Mouse (Mus musculus): Measurements from ENCODE around the gene Slc25a13. TPM values are rescaled to one million over a fixed set of nuclear protein-coding genes. Genes with fewer than 3 reads are reported as not detected.
"Not testable (repeated sequence)": the region's sequence is repeated elsewhere in the genome, so short reads cannot be mapped to it uniquely, and the experiment has no call there.

Gene Slc25a13
- total and polyA plus RNA-seq, 2 experiments from 2014 or later: 59.6 to 83.1 TPM

DNA sequence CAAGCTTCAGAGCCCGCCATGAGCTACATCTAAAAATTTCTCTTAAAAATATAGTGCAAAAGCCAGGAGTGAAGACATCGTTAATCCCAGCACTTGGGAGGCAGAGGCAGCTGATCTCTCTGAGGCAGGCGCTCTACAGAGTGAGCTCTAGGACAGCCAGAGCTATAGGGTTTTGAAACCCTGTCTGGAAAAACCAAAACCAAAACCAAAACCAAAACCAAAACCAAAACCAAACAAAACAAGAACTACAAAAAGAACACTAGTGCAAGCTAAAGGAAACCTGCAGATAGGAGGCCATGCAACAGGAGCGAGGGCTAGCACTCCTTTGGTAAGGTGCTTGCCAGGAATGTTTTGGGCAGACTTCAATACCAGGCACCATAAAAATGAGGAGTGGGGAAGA is 30.5 kb downstream of the Slc25a13 start:
- Histone ChIP-seq H3K27me3 (ENCODE audit: control insufficient read depth, insufficient read depth, low read length) (no peaks in the 10 kb centered on the region), H3K9ac (replicated peaks; ENCODE audit: low read depth, low read length) (no peak overlapping the region), H3K4me1 (ENCODE audit: control insufficient read depth, insufficient read depth) (no peaks in the 10 kb centered on the region), H3K4me3 (ENCODE audit: low read depth, low read length) (no peak overlapping the region), H3K9me3 (replicated peaks; ENCODE audit: control insufficient read depth, low read length) (no peaks in the 10 kb centered on the region), H3K27ac (ENCODE audit: low read depth) (peak overlapping the region; percentile 39), H3K36me3 (replicated peaks; ENCODE audit: control insufficient read depth, insufficient read depth, low read length) (peaks cover 7% of the 10 kb centered on the region; the same call in 1 of the 2 replicates), H3K4me2 (ENCODE audit: low read depth, low read length) (no peak overlapping the region)
- TF ChIP-seq CTCF (IDR thresholded peaks at IDR 0.05; ENCODE audit: low read depth): no peak
- no peak for TF ChIP-seq EP300 (IDR thresholded peaks at IDR 0.05; ENCODE audit: low read depth)
- WGBS: 69% methylated on average over 4 of the region's 4 CpGs
- DNase-seq (ENCODE audit: low spot score) (no peak), ATAC-seq (ENCODE audit: insufficient read depth, low read depth) (no peak)

DNA sequence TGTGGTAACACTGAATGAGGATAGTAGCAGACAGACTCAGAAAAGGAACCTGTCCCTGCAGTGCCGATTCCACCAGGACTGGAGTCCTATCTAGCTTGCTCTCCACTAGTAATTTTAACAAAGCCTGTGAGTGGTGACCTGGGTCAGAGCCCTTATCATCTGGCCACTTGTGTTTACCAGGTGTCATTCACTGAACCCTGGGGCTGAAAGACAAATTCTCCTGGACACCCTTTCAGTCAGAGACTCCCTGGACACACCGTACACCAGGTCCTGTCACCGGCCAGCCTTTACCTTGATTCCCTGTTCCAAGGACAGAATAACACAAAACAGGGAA is 31.3 kb downstream of the Slc25a13 start:
- H3K4me1 ChIP-seq (ENCODE audit: control insufficient read depth, insufficient read depth): no peaks in the 10 kb centered on the region
- ATAC-seq (ENCODE audit: insufficient read depth, low read depth) (peak; percentile 59; the same call in 1 of the 2 replicates), DNase-seq (ENCODE audit: low spot score) (no peak)
- H3K9ac ChIP-seq (replicated peaks; ENCODE audit: low read depth, low read length): no peak overlapping the region; the same call in 1 of the 2 replicates
- no peaks in the 10 kb centered on the region for H3K9me3 ChIP-seq (replicated peaks; ENCODE audit: control insufficient read depth, low read length)
- no peak for TF ChIP-seq EP300 (IDR thresholded peaks at IDR 0.05; ENCODE audit: low read depth)
- no peak for TF ChIP-seq CTCF (IDR thresholded peaks at IDR 0.05; ENCODE audit: low read depth)
- H3K4me2 ChIP-seq (ENCODE audit: low read depth, low read length): peak overlapping the region; percentile 18; the same call in 1 of the 2 replicates
- H3K4me3 ChIP-seq (ENCODE audit: low read depth, low read length): no peak overlapping the region
- peak overlapping the region; percentile 94 for H3K27ac ChIP-seq (ENCODE audit: low read depth)
- no peaks in the 10 kb centered on the region for H3K27me3 ChIP-seq (ENCODE audit: control insufficient read depth, insufficient read depth, low read length)
- WGBS: 36% methylated on average over 3 of the region's 3 CpGs
- H3K36me3 ChIP-seq (replicated peaks; ENCODE audit: control insufficient read depth, insufficient read depth, low read length): peaks cover 5% of the 10 kb centered on the region; the same call in 1 of the 2 replicates

DNA sequence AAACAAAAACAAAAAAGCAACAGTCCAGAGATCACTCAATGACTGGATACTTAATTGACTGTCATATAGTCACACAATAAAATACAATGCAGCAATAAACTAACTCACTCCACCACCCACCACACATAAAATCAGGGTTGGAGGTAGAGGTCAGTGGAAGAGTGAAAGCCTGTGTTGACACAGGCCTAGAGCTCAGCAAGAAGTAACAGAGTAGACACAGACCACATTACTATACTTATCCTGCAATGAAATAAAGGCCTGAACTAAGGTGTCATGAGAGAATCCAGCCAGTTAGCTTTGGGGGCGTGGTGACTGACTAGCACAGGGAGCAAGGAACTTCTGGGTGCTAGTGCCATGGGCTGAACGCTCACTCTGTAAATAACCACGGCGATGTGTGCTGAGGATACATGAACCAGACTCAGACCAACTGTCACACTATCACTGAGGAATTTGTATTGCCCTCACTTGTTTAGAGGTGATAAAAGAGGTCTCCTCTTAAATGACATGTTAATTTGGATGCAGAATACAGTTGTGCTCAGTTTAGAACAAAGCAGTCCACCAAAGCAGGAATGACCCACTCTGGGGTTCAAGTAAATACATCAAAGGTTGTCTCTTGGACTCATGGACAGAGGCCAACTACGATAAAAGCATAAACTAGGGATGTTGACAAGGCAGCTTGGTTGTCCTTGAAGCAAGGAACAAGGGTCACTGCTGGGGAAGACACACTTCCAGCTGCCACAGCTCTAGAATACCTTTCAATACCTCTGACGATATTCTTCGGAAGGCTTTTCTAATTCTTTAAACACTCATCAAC is 31.8 kb downstream of the Slc25a13 start:
- H3K4me2 ChIP-seq (ENCODE audit: low read depth, low read length): peak overlapping the region; percentile 18; the same call in 1 of the 2 replicates
- no peaks in the 10 kb centered on the region for H3K9me3 ChIP-seq (replicated peaks; ENCODE audit: control insufficient read depth, low read length)
- no peaks in the 10 kb centered on the region for H3K4me1 ChIP-seq (ENCODE audit: control insufficient read depth, insufficient read depth)
- TF ChIP-seq CTCF (IDR thresholded peaks at IDR 0.05; ENCODE audit: low read depth) (no peak), EP300 (IDR thresholded peaks at IDR 0.05; ENCODE audit: low read depth) (peak; percentile 89)
- DNase-seq (ENCODE audit: low spot score) (peak; percentile 95), ATAC-seq (ENCODE audit: insufficient read depth, low read depth) (peak; percentile 93)
- H3K4me3 ChIP-seq (ENCODE audit: low read depth, low read length): no peak overlapping the region
- no peaks in the 10 kb centered on the region for H3K36me3 ChIP-seq (replicated peaks; ENCODE audit: control insufficient read depth, insufficient read depth, low read length)
- WGBS: 31% methylated on average over 7 of the region's 7 CpGs
- no peak overlapping the region; the same call in 1 of the 2 replicates for H3K9ac ChIP-seq (replicated peaks; ENCODE audit: low read depth, low read length)
- H3K27ac ChIP-seq (ENCODE audit: low read depth): peak overlapping the region; percentile 94
- H3K27me3 ChIP-seq (ENCODE audit: control insufficient read depth, insufficient read depth, low read length): no peaks in the 10 kb centered on the region

DNA sequence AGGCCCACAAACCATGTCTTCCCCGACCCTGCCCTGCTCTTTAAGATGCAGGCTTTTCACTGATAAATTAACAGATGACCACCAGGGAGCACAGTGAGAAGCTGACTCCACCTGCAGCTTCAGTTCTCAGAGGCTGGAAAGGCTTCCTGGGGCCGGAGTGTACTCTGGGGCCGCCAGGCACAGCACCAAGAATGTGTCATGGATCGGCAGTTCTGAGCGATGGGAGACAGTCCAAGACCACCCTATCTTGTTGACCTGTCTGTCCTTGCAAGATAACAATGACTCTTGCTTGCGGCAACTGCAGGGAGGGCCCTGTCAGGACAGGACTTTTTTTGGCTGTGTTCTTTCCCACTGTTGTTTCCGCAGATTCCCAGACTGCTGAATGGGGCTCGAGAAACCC is 33.4 kb downstream of the Slc25a13 start:
- peak; percentile 21 for ATAC-seq (ENCODE audit: insufficient read depth, low read depth)
- 9% methylated on average over 8 of the region's 8 CpGs for WGBS
- Histone ChIP-seq H3K4me1 (ENCODE audit: control insufficient read depth, insufficient read depth) (no peaks in the 10 kb centered on the region), H3K27me3 (ENCODE audit: control insufficient read depth, insufficient read depth, low read length) (no peaks in the 10 kb centered on the region), H3K4me3 (ENCODE audit: low read depth, low read length) (0 out of 2 replicates have a peak overlapping the region, but pooled peaks have one; percentile 4), H3K36me3 (replicated peaks; ENCODE audit: control insufficient read depth, insufficient read depth, low read length) (0 out of 2 replicates have a peak, but pooled peaks cover 3% of the 10 kb centered on the region), H3K9me3 (replicated peaks; ENCODE audit: control insufficient read depth, low read length) (no peaks in the 10 kb centered on the region), H3K9ac (replicated peaks; ENCODE audit: low read depth, low read length) (no peak overlapping the region), H3K27ac (ENCODE audit: low read depth) (peak overlapping the region; percentile 89), H3K4me2 (ENCODE audit: low read depth, low read length) (peak overlapping the region; percentile 47)
- peak; percentile 56 for DNase-seq (ENCODE audit: low spot score)
- TF ChIP-seq EP300 (IDR thresholded peaks at IDR 0.05; ENCODE audit: low read depth): peak; percentile 69; the same call in 1 of the 2 replicates
- TF ChIP-seq CTCF (IDR thresholded peaks at IDR 0.05; ENCODE audit: low read depth): peak; percentile 50

DNA sequence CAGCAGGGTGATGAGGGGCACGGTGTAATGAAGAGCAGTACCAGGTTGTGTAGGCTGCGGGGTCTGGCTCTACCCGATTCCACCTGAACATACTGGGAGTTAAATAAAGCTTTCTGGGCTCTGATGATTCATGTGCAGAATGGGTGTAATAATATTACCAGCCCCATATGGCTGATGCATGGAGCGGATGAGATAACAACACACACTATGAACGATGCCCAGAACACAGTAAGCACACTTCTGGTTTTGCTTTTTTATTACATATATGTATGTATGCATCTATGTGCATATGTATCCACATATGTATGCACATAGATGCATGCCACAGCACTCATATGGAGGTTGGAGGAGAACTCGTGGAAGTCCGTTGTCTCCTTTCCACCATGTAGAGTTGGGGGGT is 34.8 kb downstream of the Slc25a13 start:
- no peak overlapping the region for H3K9ac ChIP-seq (replicated peaks; ENCODE audit: low read depth, low read length)
- DNase-seq (ENCODE audit: low spot score) (no peak), ATAC-seq (ENCODE audit: insufficient read depth, low read depth) (no peak)
- H3K27ac ChIP-seq (ENCODE audit: low read depth): no peak overlapping the region
- no peak overlapping the region for H3K4me3 ChIP-seq (ENCODE audit: low read depth, low read length)
- no peaks in the 10 kb centered on the region for H3K9me3 ChIP-seq (replicated peaks; ENCODE audit: control insufficient read depth, low read length)
- no peaks in the 10 kb centered on the region for H3K27me3 ChIP-seq (ENCODE audit: control insufficient read depth, insufficient read depth, low read length)
- no peak overlapping the region for H3K4me2 ChIP-seq (ENCODE audit: low read depth, low read length)
- H3K36me3 ChIP-seq (replicated peaks; ENCODE audit: control insufficient read depth, insufficient read depth, low read length): 0 out of 2 replicates have a peak, but pooled peaks cover 3% of the 10 kb centered on the region
- no peaks in the 10 kb centered on the region for H3K4me1 ChIP-seq (ENCODE audit: control insufficient read depth, insufficient read depth)
- 88% methylated on average over 7 of the region's 7 CpGs for WGBS
- TF ChIP-seq CTCF (IDR thresholded peaks at IDR 0.05; ENCODE audit: low read depth) (no peak), EP300 (IDR thresholded peaks at IDR 0.05; ENCODE audit: low read depth) (no peak)

DNA sequence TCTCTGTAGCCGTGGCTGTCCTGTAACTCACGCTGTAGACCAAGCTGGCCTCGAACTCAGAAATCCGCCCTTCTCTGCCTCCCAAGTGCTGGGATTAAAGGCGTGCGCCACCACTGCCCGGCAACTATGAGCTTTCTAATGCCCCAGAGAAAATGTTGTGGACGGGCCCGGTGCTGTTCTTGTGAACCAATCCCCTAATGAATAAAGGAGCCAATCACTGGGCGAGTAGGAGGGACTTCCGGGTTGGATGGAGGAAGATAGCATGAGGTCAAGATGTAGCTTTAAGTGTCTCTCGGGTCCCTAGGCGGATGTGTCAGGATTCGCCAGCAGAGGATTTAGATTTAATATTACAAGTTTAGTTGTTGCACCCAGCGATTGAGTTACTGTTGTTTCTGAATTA is 38.6 kb downstream of the Slc25a13 start:
- ATAC-seq (ENCODE audit: insufficient read depth, low read depth); DNase-seq (ENCODE audit: low spot score); H3K9me3 ChIP-seq (replicated peaks; ENCODE audit: control insufficient read depth, low read length); H3K9ac ChIP-seq (replicated peaks; ENCODE audit: low read depth, low read length); H3K4me2 ChIP-seq (ENCODE audit: low read depth, low read length); H3K36me3 ChIP-seq (replicated peaks; ENCODE audit: control insufficient read depth, insufficient read depth, low read length); H3K27ac ChIP-seq (ENCODE audit: low read depth); H3K4me1 ChIP-seq (ENCODE audit: control insufficient read depth, insufficient read depth); H3K4me3 ChIP-seq (ENCODE audit: low read depth, low read length); H3K27me3 ChIP-seq (ENCODE audit: control insufficient read depth, insufficient read depth, low read length): not testable (repeated sequence)
- WGBS: 94% methylated on average over 15 of the region's 15 CpGs

Measured in heart, postnatal 0 days (tissue).